Mouse (Mus musculus): ENCODE results near the gene Slc22a18. TPM values are rescaled to one million over a fixed set of nuclear protein-coding genes. Genes with fewer than 3 reads are reported as not detected.
"Not testable (repeated sequence)": the region's sequence is repeated elsewhere in the genome, so short reads cannot be mapped to it uniquely, and the experiment has no call there.

Gene Slc22a18
- polyA plus RNA-seq, 1 experiment from 2014 or later: 0.61 TPM

DNA sequence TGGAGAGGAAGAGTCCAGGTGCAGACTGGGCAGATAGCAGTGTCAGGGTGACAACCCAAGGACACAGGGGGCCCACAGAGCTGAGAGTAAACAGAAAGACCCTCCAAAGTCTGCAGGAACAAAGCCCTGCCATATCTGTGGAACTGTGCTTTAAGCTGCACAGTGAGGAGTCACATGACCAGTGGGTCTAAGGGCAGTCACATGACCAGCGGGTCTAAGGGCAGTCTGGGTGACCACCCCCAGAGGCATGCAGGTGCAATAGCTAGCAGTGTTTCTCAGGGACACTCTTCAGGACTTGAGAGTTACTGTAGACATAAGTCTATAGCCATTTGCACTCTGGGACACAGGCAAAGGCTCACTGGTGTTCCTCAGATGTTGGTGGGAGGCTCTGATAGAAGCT, 36.0 kb downstream of the Slc22a18 start:
- Histone ChIP-seq H3K27ac (replicated peaks) (no peak overlapping the region), H3K36me3 (peaks cover 28% of the 10 kb centered on the region), H3K27me3 (replicated peaks) (peaks cover 9% of the 10 kb centered on the region), H3K4me1 (no peaks in the 10 kb centered on the region), H3K4me3 (replicated peaks) (no peak overlapping the region), H3K9me3 (replicated peaks) (no peaks in the 10 kb centered on the region), H3K4me2 (no peak overlapping the region), H3K9ac (replicated peaks) (no peak overlapping the region)
- no peak for ATAC-seq (ENCODE audit: low FRiP score)
- 79% methylated on average over 1 of the region's 1 CpGs for WGBS

DNA sequence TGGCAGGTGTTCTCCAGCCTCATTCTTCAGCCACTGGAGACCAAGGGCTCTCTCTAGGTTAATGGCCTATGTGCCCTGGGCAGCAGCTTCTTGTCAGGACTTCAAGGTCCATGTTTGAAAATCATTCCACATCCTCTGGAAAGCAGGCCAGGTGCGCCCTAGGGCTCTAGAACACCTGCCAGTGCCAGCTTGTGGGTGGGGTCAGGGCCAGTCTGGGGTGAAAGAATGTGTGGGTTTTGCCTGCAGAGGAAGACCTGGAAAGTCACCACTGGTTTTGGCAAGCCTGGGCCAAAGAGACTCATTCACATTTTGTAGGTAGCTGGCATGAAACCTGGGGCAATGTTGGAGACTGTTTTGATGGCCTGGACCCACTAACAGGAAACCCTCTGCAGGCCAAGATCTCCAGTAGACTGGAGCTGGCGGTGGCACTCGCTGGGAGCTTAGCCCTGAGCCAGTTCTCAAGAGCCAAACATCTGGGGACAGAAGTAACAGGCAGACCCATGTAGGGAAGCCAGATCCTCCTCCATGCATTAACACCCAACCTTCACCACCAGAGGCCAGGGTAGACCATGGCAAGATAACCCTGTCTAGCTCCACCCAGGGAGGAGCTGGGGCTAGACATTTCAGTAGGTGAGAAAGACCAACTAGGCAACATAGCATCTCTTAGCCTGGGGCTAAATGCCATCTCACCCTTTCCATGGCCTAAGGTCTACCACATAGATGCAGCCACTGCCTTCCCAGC, 37.2 kb downstream of the Slc22a18 start:
- no peaks in the 10 kb centered on the region for H3K9me3 ChIP-seq (replicated peaks)
- H3K4me3 ChIP-seq (replicated peaks): no peak overlapping the region
- 0 out of 2 replicates have a peak, but pooled peaks cover 2% of the 10 kb centered on the region for H3K27me3 ChIP-seq (replicated peaks)
- WGBS: 92% methylated on average over 3 of the region's 3 CpGs
- H3K4me2 ChIP-seq: no peak overlapping the region
- ATAC-seq (ENCODE audit: low FRiP score): no peak
- H3K9ac ChIP-seq (replicated peaks): no peak overlapping the region
- H3K4me1 ChIP-seq: no peaks in the 10 kb centered on the region
- H3K27ac ChIP-seq (replicated peaks): no peak overlapping the region
- peaks cover 40% of the 10 kb centered on the region for H3K36me3 ChIP-seq

DNA sequence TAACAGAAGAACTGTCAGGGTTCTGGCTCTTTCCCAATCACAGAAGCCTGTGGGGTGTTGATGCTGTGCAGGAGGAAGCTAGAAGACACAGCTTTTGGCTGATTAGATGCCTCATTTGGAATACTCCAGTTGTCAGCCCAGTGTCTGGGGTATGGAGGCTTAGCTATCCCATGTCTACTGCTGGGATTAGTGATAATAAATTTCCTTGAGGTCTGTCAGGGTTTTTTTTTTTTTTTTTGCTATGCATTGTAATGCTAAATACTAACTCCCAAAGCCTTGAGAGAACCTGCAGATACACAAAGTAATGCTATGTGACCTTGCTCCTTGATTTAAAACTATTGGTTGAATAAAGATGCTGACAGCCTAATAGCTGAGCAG, 37.8 kb downstream of the Slc22a18 start:
- Histone ChIP-seq H3K4me2 (no peak overlapping the region), H3K4me3 (replicated peaks) (no peak overlapping the region), H3K27ac (replicated peaks) (no peak overlapping the region), H3K4me1 (no peaks in the 10 kb centered on the region), H3K9ac (replicated peaks) (no peak overlapping the region), H3K9me3 (replicated peaks) (no peaks in the 10 kb centered on the region), H3K36me3 (peaks cover 45% of the 10 kb centered on the region), H3K27me3 (replicated peaks) (0 out of 2 replicates have a peak, but pooled peaks cover 2% of the 10 kb centered on the region)
- ATAC-seq (ENCODE audit: low FRiP score): no peak

DNA sequence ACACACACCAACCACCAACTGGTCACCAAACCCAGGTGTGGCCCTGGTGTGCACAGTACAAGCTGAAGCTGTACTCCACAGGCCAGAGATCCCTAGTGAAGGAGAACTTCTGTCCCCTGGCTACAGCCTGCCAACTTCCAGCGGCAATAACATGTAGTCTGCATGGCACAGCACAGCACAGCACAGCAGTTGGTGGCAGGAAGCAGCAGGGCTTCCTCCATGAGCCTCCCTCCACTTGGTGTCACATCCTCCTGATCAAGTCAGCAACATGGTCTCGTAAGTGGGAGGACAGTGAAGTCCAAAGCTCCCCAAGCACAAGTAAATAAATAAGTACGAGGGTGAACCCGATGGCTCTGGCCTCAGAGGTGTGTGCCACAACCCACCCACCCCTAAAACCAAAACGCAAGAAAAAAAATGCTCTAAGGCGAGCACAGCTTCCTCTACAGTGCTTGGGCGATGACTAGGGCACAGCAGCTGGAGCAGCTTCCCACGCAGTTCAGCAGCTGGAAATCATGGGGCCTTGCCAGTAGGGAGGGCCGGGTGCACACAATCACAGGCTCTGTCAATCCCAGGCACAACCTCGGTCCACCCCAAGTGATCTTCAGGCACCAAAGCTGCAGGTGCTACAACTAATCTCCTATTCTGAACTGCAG, 40.4 kb downstream of the Slc22a18 start:
- no peak overlapping the region for H3K4me2 ChIP-seq
- no peak overlapping the region for H3K27ac ChIP-seq (replicated peaks)
- H3K36me3 ChIP-seq: peaks cover 70% of the 10 kb centered on the region
- H3K4me1 ChIP-seq: no peaks in the 10 kb centered on the region
- H3K9ac ChIP-seq (replicated peaks): no peak overlapping the region
- ATAC-seq (ENCODE audit: low FRiP score): no peak
- H3K27me3 ChIP-seq (replicated peaks): no peaks in the 10 kb centered on the region
- no peaks in the 10 kb centered on the region for H3K9me3 ChIP-seq (replicated peaks)
- WGBS: 95% methylated on average over 10 of the region's 10 CpGs
- no peak overlapping the region for H3K4me3 ChIP-seq (replicated peaks)

DNA sequence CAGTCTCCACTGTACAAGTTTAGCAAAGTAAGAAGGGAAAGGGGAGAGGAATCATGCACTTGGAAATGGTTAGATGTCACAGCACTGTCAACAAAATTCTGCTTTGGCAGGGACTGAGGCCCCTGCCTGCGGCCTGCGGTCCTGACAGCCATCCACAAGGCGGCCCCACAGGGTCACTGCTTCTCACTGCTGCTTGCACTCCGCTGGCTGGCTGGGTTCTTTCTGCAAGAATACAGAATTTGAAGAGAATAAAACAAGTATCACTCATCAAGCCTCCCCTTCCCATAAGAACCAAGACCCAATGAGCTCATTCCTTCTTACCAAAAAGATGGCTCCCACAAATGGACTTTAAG, 40.9 kb downstream of the Slc22a18 start:
- H3K36me3 ChIP-seq: peaks cover 75% of the 10 kb centered on the region
- H3K27ac ChIP-seq (replicated peaks): no peak overlapping the region
- H3K27me3 ChIP-seq (replicated peaks): no peaks in the 10 kb centered on the region
- no peak for ATAC-seq (ENCODE audit: low FRiP score)
- H3K4me2 ChIP-seq: no peak overlapping the region
- 96% methylated on average over 4 of the region's 4 CpGs for WGBS
- H3K9ac ChIP-seq (replicated peaks): no peak overlapping the region
- H3K4me1 ChIP-seq: no peaks in the 10 kb centered on the region
- H3K9me3 ChIP-seq (replicated peaks): no peaks in the 10 kb centered on the region
- no peak overlapping the region for H3K4me3 ChIP-seq (replicated peaks)

DNA sequence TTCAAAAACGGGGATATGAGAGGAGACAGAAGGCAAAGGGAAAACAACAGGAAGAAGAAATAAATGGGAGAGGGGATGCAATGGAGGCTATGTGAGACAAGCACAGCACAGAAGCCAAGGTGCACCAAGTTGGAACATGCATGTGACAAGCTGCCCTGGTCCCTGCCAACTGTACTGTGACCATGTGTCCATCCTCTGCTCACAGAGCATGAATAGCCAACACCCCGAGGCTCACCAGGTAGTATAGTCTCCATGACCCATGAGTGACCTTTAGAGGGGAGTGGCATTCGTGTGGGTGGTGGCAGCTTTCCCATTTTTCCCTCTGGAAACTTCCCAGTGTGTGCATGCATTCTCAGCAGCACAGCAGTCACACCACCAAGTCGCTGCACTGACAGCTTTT, 45.8 kb downstream of the Slc22a18 start:
- Histone ChIP-seq H3K4me2 (no peak overlapping the region), H3K4me1 (no peaks in the 10 kb centered on the region), H3K9me3 (replicated peaks) (no peaks in the 10 kb centered on the region), H3K36me3 (peaks cover 95% of the 10 kb centered on the region), H3K27ac (replicated peaks) (no peak overlapping the region), H3K9ac (replicated peaks) (no peak overlapping the region), H3K4me3 (replicated peaks) (no peak overlapping the region), H3K27me3 (replicated peaks) (no peaks in the 10 kb centered on the region)
- 84% methylated on average over 4 of the region's 4 CpGs for WGBS
- ATAC-seq (ENCODE audit: low FRiP score): no peak

DNA sequence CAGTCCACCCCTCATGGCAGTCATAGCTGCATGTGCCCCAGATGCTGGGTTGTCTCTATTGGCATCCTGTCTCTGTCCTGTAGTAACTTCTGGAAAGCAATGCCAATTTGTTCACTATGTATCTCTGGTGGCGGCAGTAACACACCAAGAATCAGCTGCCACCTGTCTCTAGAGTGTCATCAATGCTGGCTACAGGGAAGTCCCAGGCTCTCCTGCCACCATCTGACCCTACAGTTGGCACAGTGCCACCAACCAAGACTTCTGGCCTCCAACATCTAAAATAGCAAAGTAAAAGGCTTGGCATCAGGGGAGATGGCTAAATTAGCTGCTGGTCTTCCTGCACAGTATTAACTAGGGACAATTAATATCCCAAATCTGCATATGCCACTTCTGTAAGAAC, 58.9 kb downstream of the Slc22a18 start:
- H3K27me3 ChIP-seq (replicated peaks): no peaks in the 10 kb centered on the region
- no peak overlapping the region for H3K4me3 ChIP-seq (replicated peaks)
- peaks cover 95% of the 10 kb centered on the region for H3K36me3 ChIP-seq
- H3K9me3 ChIP-seq (replicated peaks): no peaks in the 10 kb centered on the region
- H3K4me2 ChIP-seq: no peak overlapping the region
- WGBS: 59% methylated on average over 1 of the region's 1 CpGs
- no peak overlapping the region for H3K9ac ChIP-seq (replicated peaks)
- no peak overlapping the region for H3K27ac ChIP-seq (replicated peaks)
- H3K4me1 ChIP-seq: no peaks in the 10 kb centered on the region
- ATAC-seq (ENCODE audit: low FRiP score): no peak

DNA sequence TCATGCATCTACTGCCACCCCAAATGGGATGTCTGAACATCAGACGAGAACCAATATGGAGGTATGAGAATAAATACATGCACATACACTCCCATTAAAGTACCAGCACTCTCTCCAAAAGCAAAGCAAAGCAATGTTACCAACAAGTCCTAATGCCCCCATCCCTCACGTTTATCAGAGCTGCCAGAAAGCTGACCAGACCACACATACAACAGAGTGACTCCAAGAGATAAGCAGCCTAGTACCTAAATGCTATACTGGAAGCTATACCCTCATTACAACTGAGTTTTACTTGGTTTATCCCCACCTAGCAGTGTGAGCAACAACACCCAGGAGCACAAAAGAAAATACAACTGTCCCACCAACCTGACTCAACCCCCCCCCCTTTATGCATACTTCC, 59.7 kb downstream of the Slc22a18 start:
- Histone ChIP-seq H3K27me3 (replicated peaks) (no peaks in the 10 kb centered on the region), H3K4me1 (no peaks in the 10 kb centered on the region), H3K9me3 (replicated peaks) (no peaks in the 10 kb centered on the region), H3K9ac (replicated peaks) (no peak overlapping the region), H3K27ac (replicated peaks) (no peak overlapping the region), H3K36me3 (peaks cover 95% of the 10 kb centered on the region), H3K4me3 (replicated peaks) (no peak overlapping the region), H3K4me2 (no peak overlapping the region)
- ATAC-seq (ENCODE audit: low FRiP score): no peak
- WGBS: 90% methylated on average over 2 of the region's 2 CpGs

DNA sequence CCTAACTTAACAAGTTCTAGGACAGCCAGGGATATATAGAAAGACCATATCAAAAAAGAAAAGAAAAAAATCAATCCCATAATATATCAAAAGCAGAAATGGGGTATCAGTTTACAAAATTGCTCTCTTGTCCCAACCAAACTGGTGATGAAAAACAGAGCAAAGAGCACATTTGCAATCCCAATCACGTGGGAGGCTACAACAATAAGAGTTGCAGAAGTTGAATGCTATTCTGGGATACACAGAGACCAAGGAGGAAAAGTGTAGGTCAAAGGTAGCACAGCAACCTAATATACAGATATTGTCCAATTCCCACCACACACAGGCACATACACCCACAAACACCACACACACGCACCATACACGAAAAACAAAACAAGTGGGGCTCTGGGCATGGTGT, 62.7 kb downstream of the Slc22a18 start:
- WGBS: 95% methylated on average over 3 of the region's 3 CpGs
- Histone ChIP-seq H3K4me1 (0 out of 2 replicates have a peak, but pooled peaks cover 3% of the 10 kb centered on the region), H3K27ac (replicated peaks) (no peak overlapping the region), H3K9ac (replicated peaks) (no peak overlapping the region), H3K9me3 (replicated peaks) (no peaks in the 10 kb centered on the region), H3K36me3 (peaks cover 84% of the 10 kb centered on the region), H3K4me2 (no peak overlapping the region), H3K27me3 (replicated peaks) (no peaks in the 10 kb centered on the region), H3K4me3 (replicated peaks) (no peak overlapping the region)
- ATAC-seq (ENCODE audit: low FRiP score): no peak

DNA sequence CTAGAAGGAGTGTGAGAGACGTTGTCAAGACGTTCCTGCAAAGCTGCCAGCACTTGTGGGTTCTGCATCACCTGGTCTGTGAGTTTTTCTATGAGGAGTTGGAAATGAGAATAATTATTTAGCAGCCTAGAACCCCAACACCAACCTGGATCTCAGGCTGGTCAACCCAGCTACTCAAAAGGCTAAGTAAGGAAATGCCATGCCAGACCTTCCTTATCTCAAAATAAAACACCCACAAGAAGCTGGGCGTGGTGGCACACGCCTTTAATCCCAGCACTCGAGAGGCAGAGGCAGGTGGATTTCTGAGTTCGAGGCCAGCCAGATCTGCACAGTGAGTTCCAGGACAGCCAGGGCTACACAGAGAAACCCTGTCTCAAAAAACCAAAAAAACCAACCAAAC, 64.7 kb downstream of the Slc22a18 start:
- Histone ChIP-seq H3K4me1 (peaks cover 13% of the 10 kb centered on the region; the same call in 1 of the 2 replicates), H3K36me3 (peaks cover 67% of the 10 kb centered on the region)
- not testable (repeated sequence) for ATAC-seq (ENCODE audit: low FRiP score); H3K27ac ChIP-seq (replicated peaks); H3K9ac ChIP-seq (replicated peaks); H3K4me3 ChIP-seq (replicated peaks); H3K9me3 ChIP-seq (replicated peaks); H3K4me2 ChIP-seq; H3K27me3 ChIP-seq (replicated peaks)
- 94% methylated on average over 6 of the region's 6 CpGs for WGBS

DNA sequence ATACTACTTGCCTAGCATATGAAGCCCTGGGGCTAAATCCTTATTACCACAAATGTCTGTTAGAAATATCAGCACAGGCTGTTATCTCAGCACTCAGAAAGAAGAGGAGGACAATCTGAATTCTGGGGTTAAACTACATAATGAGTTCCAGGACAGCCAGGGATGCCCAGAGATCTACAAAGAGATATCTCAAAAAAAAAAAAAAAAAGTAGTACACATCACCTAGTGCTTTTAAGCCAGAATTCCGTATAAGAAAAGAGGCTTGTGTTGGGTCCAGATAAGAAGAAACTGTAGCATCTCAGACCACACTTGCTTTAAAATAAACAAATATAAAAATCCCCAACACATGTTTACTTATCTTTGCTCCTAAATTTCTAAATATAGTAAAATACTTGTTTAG, 65.1 kb downstream of the Slc22a18 start:
- H3K4me2 ChIP-seq: no peak overlapping the region
- 100% methylated on average over 1 of the region's 1 CpGs for WGBS
- H3K9ac ChIP-seq (replicated peaks): no peak overlapping the region
- peaks cover 16% of the 10 kb centered on the region for H3K4me1 ChIP-seq
- no peaks in the 10 kb centered on the region for H3K27me3 ChIP-seq (replicated peaks)
- ATAC-seq (ENCODE audit: low FRiP score): no peak
- H3K9me3 ChIP-seq (replicated peaks): no peaks in the 10 kb centered on the region
- H3K36me3 ChIP-seq: peaks cover 62% of the 10 kb centered on the region
- H3K4me3 ChIP-seq (replicated peaks): no peak overlapping the region
- H3K27ac ChIP-seq (replicated peaks): no peak overlapping the region

DNA sequence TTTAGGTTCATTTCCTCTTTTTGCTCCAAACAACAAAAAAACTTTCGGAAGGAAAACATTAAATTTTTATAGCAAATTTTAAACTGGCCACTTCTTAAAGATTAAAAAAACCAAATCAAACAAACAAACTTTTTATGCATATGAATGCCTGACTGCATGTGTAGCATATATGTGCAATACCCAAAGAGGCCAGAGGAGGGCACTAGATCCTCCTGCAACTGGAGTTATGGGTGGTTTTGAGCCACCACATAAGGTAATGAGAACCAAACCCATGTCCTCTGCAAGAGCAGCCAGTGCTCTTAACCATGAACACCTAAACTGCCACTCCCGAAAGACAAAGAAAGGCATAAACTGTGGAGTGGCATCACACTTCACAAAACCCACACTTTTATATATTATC, 70.8 kb downstream of the Slc22a18 start:
- Histone ChIP-seq H3K9me3 (replicated peaks) (no peaks in the 10 kb centered on the region), H3K27ac (replicated peaks) (no peak overlapping the region), H3K36me3 (peaks cover 16% of the 10 kb centered on the region), H3K4me1 (peaks cover 54% of the 10 kb centered on the region), H3K4me2 (no peak overlapping the region), H3K4me3 (replicated peaks) (no peak overlapping the region), H3K9ac (replicated peaks) (no peak overlapping the region), H3K27me3 (replicated peaks) (no peaks in the 10 kb centered on the region)
- no peak for ATAC-seq (ENCODE audit: low FRiP score)
- 93% methylated on average over 2 of the region's 2 CpGs for WGBS
